Mouse (Mus musculus) liver, embryonic 13.5 days (tissue): ENCODE data around the gene Carhsp1. TPM values are rescaled to one million over a fixed set of nuclear protein-coding genes. Genes with fewer than 3 reads are reported as not detected.

Source experiments
- ATAC-seq: fragments of 200-750 bp; cut with Nextera tagmentation; 2 replicates; pipeline ENCODE4 v1.8.0; 2017; ENCODE audit warnings: low read depth, mild to moderate bottlenecking, moderate number of reproducible peaks, moderate library complexity
- DNase-seq: peaks from one replicate; pipeline ENCODE4 v3.0.0; 2022
- H3K27ac ChIP-seq: fragments of 300-500 bp; sonication (generic); 2 replicates; pipeline ENCODE4 v1.5.1; 2015; ENCODE audit warnings: moderate library complexity, mild to moderate bottlenecking, inconsistent platforms
- H3K27me3 ChIP-seq: fragments of 300-500 bp; sonication (generic); 2 replicates; pipeline ENCODE4 v1.6.1; 2015; ENCODE audit warnings: mild to moderate bottlenecking, inconsistent platforms
- H3K36me3 ChIP-seq: fragments of 300-500 bp; sonication (generic); 2 replicates; pipeline ENCODE4 v1.6.1; 2015; ENCODE audit warnings: mild to moderate bottlenecking, inconsistent platforms
- H3K4me1 ChIP-seq: fragments of 300-500 bp; sonication (generic); replicated peaks from 2 replicates; pipeline ENCODE4 v1.6.1; 2015; ENCODE audit warnings: inconsistent platforms
- H3K4me2 ChIP-seq: fragments of 300-500 bp; sonication (generic); 2 replicates; pipeline ENCODE4 v1.6.1; 2015; ENCODE audit warnings: inconsistent platforms, mild to moderate bottlenecking, moderate library complexity
- H3K4me3 ChIP-seq: fragments of 300-500 bp; sonication (generic); replicated peaks from 2 replicates; pipeline ENCODE4 v1.5.1; 2015; ENCODE audit warnings: mild to moderate bottlenecking, inconsistent platforms
- H3K9ac ChIP-seq: fragments of 300-500 bp; sonication (generic); 2 replicates; pipeline ENCODE4 v1.6.1; 2015; ENCODE audit warnings: mild to moderate bottlenecking, inconsistent platforms
- H3K9me3 ChIP-seq: fragments of 300-500 bp; sonication (generic); replicated peaks from 2 replicates; pipeline ENCODE4 v1.6.1; 2016; ENCODE audit warnings: inconsistent platforms
- WGBS: fragments of 180-500 bp; shearing (Covaris S2); methylation state at CpG from one replicate; pipeline ENCODE4 v1.1.7; 2015; ENCODE audit not compliant: insufficient replicate concordance; 5-methylcytosine and 5-hydroxymethylcytosine counted together
- polyA plus RNA-seq: library from polyadenylated mRNA; unstranded; fragments of >200 nt; fragmentation: Nextera tagmentation; extraction: Ambion mirVana; gene quantifications from 2 replicates; pipeline ENCODE4 v1.2.1, GENCODE M21; 2015

The Carhsp1 gene
- polyA plus RNA-seq, 1 experiment from 2014 or later = 62.4 TPM

DNA sequence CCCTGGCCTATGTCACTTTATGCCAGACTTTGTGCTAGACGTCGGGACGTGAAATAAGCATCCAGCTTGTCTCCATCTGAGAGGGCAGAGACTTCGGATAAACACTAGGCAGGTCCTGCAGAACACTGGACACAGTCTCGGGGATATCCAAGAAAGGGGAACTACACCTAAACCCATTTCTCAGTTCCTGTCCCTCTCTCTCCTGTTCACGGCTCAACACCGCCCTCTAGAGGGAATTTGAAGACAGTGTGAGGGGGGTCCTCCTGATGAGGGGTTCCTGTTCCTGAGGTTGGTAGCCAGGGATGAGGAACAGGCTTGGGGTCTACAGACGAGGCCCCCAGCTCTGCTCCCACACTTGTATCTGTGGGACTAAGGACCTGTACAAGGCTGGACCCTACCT, 2.2 kb upstream of the Carhsp1 start:
- Histone ChIP-seq H3K9ac (peak overlapping the region; percentile 92), H3K27me3 (no peaks in the 10 kb centered on the region), H3K27ac (peak overlapping the region; percentile 97), H3K9me3 (no peaks in the 10 kb centered on the region), H3K4me2 (peak overlapping the region; percentile 94), H3K4me3 (0 out of 2 replicates have a peak overlapping the region, but pooled peaks have one; percentile 8), H3K4me1 (peaks cover 90% of the 10 kb centered on the region), H3K36me3 (peaks cover 2% of the 10 kb centered on the region; the same call in 1 of the 2 replicates)
- no peak for ATAC-seq
- WGBS = 0% methylated on average over 8 of the region's 8 CpGs
- DNase-seq = peak; percentile 61

DNA sequence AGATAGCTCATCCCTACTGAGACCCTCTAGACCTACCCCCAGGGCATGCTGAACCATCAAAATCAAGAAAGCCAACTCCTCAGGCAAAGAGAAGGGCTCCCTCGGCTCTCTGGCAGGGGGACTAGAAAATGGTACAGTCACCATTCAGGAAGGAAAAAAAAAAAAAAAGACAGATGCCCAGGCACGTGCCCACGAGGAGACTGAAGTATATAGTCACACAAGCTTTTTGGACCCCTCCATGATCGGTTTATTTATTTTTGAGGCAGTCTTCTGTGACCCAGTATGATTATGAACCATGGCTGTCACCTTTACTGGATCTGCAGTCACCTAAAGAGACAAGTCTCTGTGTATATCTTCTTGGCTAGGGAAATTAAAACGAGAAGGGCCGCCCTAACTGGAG, 1.4 kb upstream of the Carhsp1 start:
- Histone ChIP-seq H3K9me3 (no peaks in the 10 kb centered on the region), H3K9ac (peak overlapping the region; percentile 92), H3K4me2 (peak overlapping the region; percentile 94), H3K27ac (peak overlapping the region; percentile 95), H3K4me1 (peaks cover 90% of the 10 kb centered on the region), H3K27me3 (no peaks in the 10 kb centered on the region), H3K4me3 (no peak overlapping the region), H3K36me3 (peaks cover 10% of the 10 kb centered on the region)
- DNase-seq (no peak), ATAC-seq (no peak)
- WGBS = 57% methylated on average over 6 of the region's 6 CpGs

- ATAC-seq (no peak), DNase-seq (no peak)
- H3K9me3 ChIP-seq = no peaks in the 10 kb centered on the region
- H3K27ac ChIP-seq = peak overlapping the region; percentile 95
- peaks cover 15% of the 10 kb centered on the region for H3K36me3 ChIP-seq
- H3K27me3 ChIP-seq = no peaks in the 10 kb centered on the region
- peak overlapping the region; percentile 87 for H3K4me3 ChIP-seq
- H3K4me2 ChIP-seq = peak overlapping the region; percentile 94
- H3K9ac ChIP-seq = peak overlapping the region; percentile 92
- H3K4me1 ChIP-seq = peaks cover 90% of the 10 kb centered on the region
These were observed 856 bp upstream of the Carhsp1 start for GRCm38 (mm10) chr16:8672811-8673210.

GRCm38 (mm10) chr16:8672350-8672687, 364 bp upstream of the Carhsp1 start:
- Histone ChIP-seq H3K27me3 (no peaks in the 10 kb centered on the region), H3K36me3 (peaks cover 20% of the 10 kb centered on the region), H3K4me2 (peak overlapping the region; percentile 94), H3K27ac (peak overlapping the region; percentile 95), H3K9ac (peak overlapping the region; percentile 92), H3K4me1 (peaks cover 90% of the 10 kb centered on the region), H3K9me3 (no peaks in the 10 kb centered on the region), H3K4me3 (peak overlapping the region; percentile 87)
- DNase-seq (no peak), ATAC-seq (no peak)
- 0% methylated on average over 18 of the region's 18 CpGs for WGBS

DNA sequence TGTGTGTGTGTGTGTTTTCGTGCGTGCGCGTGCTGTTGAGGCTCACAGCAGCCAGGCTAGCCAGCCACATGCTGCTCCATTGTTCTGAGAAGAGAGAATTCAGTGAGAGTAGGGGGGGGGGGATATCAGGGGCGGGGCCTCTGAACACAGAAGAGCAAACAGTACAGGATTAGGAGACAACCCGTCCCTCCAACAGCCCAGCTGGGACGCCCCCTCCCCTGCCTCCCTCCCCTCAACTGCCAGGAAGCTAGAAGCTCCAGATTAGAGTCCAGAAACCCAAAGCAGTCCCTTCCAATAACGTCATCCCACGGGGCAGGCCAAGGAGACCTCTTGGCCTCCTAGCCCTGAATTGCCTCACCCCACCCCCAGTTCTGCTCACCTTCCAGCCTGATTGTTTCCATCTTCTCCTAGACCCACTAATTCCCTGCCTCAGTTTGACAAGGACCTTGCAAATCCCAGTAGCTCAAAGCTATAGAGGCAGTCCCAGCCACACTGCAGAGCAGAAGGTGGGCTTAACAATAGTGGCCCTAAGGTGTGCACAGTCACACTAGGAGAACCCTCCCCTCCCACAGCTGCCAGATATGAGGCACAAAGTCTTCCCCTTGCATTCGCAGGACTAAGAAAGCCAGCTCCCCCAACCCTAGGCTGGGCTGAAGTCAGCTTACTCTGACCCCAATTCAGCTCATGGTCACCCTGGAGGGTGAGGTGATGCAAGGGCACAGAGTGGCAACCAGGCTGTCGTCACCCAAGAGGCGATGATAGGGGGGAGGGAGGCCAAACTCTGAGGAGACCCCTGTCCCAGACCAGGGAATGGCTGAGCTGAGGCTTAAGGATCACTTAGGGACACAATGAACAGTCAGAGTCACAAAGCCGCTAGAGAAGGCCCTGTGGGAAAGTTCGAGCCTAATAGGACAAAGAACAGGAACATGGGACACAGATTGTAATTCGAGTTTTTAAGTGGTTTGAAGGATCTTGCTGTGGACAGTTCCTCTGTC, 1.6 kb downstream of the Carhsp1 start:
- no peak for DNase-seq
- Histone ChIP-seq H3K9ac (peak overlapping the region; percentile 92), H3K9me3 (no peaks in the 10 kb centered on the region), H3K27me3 (no peaks in the 10 kb centered on the region), H3K27ac (peak overlapping the region; percentile 95), H3K4me3 (peak overlapping the region; percentile 87), H3K4me2 (peak overlapping the region; percentile 94), H3K4me1 (peaks cover 90% of the 10 kb centered on the region), H3K36me3 (peaks cover 38% of the 10 kb centered on the region)
- no peak for ATAC-seq
- WGBS = 23% methylated on average over 15 of the region's 15 CpGs

DNA sequence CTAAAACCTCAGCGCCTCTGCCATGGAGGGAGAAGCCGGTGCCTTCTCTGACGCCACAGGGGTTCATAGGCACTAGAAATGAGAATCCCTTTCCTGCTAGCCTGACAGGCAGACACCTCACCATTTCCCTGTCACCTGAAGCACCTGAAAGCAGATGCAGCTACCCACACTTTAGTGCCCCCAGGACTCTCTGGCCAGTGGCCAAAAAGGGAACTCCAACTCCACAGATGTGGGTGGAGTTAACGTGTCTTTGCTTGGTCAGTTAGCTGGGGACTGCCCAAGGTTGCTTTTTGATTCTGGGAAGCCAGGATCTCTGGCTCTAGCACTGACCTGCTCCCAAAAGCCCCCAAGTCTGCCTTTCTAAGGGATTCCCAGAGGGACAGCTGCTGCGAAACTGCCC, 2.5 kb downstream of the Carhsp1 start:
- Histone ChIP-seq H3K27me3 (no peaks in the 10 kb centered on the region), H3K27ac (0 out of 2 replicates have a peak overlapping the region, but pooled peaks have one; percentile 32), H3K9me3 (no peaks in the 10 kb centered on the region), H3K4me2 (peak overlapping the region; percentile 94), H3K4me1 (peaks cover 86% of the 10 kb centered on the region), H3K36me3 (peaks cover 45% of the 10 kb centered on the region), H3K9ac (peak overlapping the region; percentile 92), H3K4me3 (peak overlapping the region; percentile 87)
- ATAC-seq (no peak), DNase-seq (no peak)
- WGBS = 66% methylated on average over 5 of the region's 5 CpGs

GRCm38 (mm10) chr16:8668386-8668785, 3.6 kb downstream of the Carhsp1 start:
- DNase-seq = no peak
- no peak overlapping the region; the same call in 1 of the 2 replicates for H3K4me3 ChIP-seq
- 0 out of 2 replicates have a peak overlapping the region, but pooled peaks have one; percentile 52 for H3K9ac ChIP-seq
- H3K27me3 ChIP-seq = no peaks in the 10 kb centered on the region
- H3K27ac ChIP-seq = peak overlapping the region; percentile 6; the same call in 1 of the 2 replicates
- H3K4me2 ChIP-seq = peak overlapping the region; percentile 94; the same call in 1 of the 2 replicates
- ATAC-seq = no peak
- H3K36me3 ChIP-seq = peaks cover 56% of the 10 kb centered on the region
- H3K4me1 ChIP-seq = peaks cover 84% of the 10 kb centered on the region
- H3K9me3 ChIP-seq = no peaks in the 10 kb centered on the region
- 81% methylated on average over 2 of the region's 2 CpGs for WGBS

- Histone ChIP-seq H3K9ac (peak overlapping the region; percentile 52), H3K4me3 (no peak overlapping the region; the same call in 1 of the 2 replicates), H3K36me3 (peaks cover 62% of the 10 kb centered on the region), H3K27me3 (no peaks in the 10 kb centered on the region), H3K4me2 (peak overlapping the region; percentile 29), H3K9me3 (no peaks in the 10 kb centered on the region), H3K4me1 (peaks cover 82% of the 10 kb centered on the region), H3K27ac (peak overlapping the region; percentile 47)
- DNase-seq (no peak), ATAC-seq (no peak)
- WGBS = 62% methylated on average over 4 of the region's 4 CpGs
These were observed 4.1 kb downstream of the Carhsp1 start for GRCm38 (mm10) chr16:8667814-8668213.

- no peaks in the 10 kb centered on the region for H3K9me3 ChIP-seq
- 52% methylated on average over 7 of the region's 7 CpGs for WGBS
- H3K27me3 ChIP-seq = no peaks in the 10 kb centered on the region
- peak overlapping the region; percentile 47 for H3K27ac ChIP-seq
- ATAC-seq = no peak
- no peak overlapping the region for H3K4me3 ChIP-seq
- DNase-seq = no peak
- peak overlapping the region; percentile 52; the same call in 1 of the 2 replicates for H3K9ac ChIP-seq
- peaks cover 67% of the 10 kb centered on the region for H3K36me3 ChIP-seq
- peak overlapping the region; percentile 29 for H3K4me2 ChIP-seq
- peaks cover 80% of the 10 kb centered on the region for H3K4me1 ChIP-seq
These were observed 4.7 kb downstream of the Carhsp1 start for GRCm38 (mm10) chr16:8667261-8667660.

DNA sequence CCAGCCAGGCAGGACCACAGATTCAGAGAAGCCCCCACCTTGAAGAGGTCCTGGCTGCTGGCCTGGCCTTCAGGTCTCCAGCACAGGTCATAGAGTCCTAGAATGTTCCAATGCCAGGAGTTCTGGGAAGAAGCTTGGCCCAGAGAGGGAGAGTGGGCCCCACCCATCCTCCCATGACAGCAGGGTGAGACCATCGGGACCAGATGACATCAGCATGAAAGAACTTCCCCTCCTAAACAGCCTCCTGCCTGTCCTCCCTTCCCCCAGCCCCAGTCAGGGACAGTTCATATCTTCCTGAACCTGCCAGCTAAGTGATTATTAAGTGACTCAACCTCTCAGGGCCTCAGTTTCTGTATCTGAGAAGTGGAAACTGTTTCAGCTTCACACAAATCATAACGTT, 5.5 kb downstream of the Carhsp1 start:
- no peak for ATAC-seq
- 17% methylated on average over 2 of the region's 2 CpGs for WGBS
- Histone ChIP-seq H3K4me2 (no peak overlapping the region), H3K4me3 (no peak overlapping the region), H3K9ac (peak overlapping the region; percentile 52; the same call in 1 of the 2 replicates), H3K27ac (peak overlapping the region; percentile 51; the same call in 1 of the 2 replicates), H3K27me3 (no peaks in the 10 kb centered on the region), H3K9me3 (no peaks in the 10 kb centered on the region), H3K36me3 (peaks cover 75% of the 10 kb centered on the region), H3K4me1 (peaks cover 80% of the 10 kb centered on the region)
- DNase-seq = no peak

DNA sequence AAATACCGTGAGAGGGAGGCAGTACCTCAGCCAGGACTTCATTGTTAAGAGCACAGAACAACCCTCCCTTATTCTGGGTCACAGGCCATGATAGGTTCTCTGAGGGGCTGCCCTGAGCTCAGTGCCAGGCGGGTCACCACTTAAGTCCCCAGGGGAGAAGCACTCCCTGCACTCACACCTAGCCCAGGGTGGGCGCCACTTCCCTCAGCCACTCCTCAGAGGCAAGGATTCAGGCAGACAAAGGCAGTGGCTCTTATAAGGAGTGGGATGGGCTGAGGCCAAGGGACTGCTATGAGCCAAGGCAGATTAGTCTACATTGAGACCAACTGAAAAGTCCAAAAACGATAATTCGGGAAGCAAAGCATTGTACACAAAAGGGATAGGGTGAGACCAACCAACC, 6.6 kb downstream of the Carhsp1 start:
- Histone ChIP-seq H3K9ac (no peak overlapping the region), H3K4me1 (peaks cover 79% of the 10 kb centered on the region), H3K4me2 (no peak overlapping the region), H3K27me3 (no peaks in the 10 kb centered on the region), H3K9me3 (no peaks in the 10 kb centered on the region), H3K4me3 (no peak overlapping the region), H3K27ac (no peak overlapping the region; the same call in 1 of the 2 replicates), H3K36me3 (peaks cover 84% of the 10 kb centered on the region)
- WGBS = 82% methylated on average over 5 of the region's 5 CpGs
- DNase-seq = no peak
- no peak for ATAC-seq
